Mouse (Mus musculus) thymus, adult 2 months (tissue): ENCODE measurements around the gene Pycr2.

Source experiments
- CTCF ChIP-seq: fragments of 200-500 bp; IDR thresholded peaks from 2 replicates; pipeline ENCODE4 v1.5.1; 2012; ENCODE audit warnings: mild to moderate bottlenecking, control low read depth, low read length, moderate library complexity, borderline replicate concordance; ENCODE audit not compliant: control insufficient read depth, poor library complexity, insufficient read depth; ENCODE audit errors: extremely low read depth
- POLR2A ChIP-seq: fragments of 200-500 bp; IDR thresholded peaks from 2 replicates; pipeline ENCODE4 v1.6.1; 2012; ENCODE audit warnings: mild to moderate bottlenecking, low read length, control low read depth, moderate library complexity; ENCODE audit not compliant: control insufficient read depth, poor library complexity, insufficient read depth; ENCODE audit errors: extremely low read depth

GRCm38 (mm10) chr1:180945001-180945980 lies 41.2 kb downstream of the Pycr2 start:
- TF ChIP-seq CTCF (no peak), POLR2A (no peak)
